Mouse (Mus musculus): ENCODE data around the gene Cdk9.

GRCm38 (mm10) chr2:32740916-32741272 is 28.0 kb upstream of the Cdk9 start, which contains the start of gene 6330409D20Rik:
- TF ChIP-seq CTCF (IDR thresholded peaks at IDR 0.05; ENCODE audit: extremely low read depth, insufficient read length, insufficient replicate concordance, low read depth, low read length): no peak
- no peak for TF ChIP-seq POLR2A (IDR thresholded peaks at IDR 0.05; ENCODE audit: low read depth, low read length)

Data from small intestine, adult 2 months (tissue).